Mouse (Mus musculus) CD8-positive naive resting alpha-beta T cell, adult 2 months (primary cell): ENCODE data around the gene Atp13a1.

ENCODE experiments used
- DNase-seq, 2 experiments: peaks; one replicate each; pipeline ENCODE4 v3.0.0; 2022; ENCODE audit warnings: low read depth in 2 of 2, low spot score in 2 of 2

Gene Atp13a1

GRCm38 (mm10) chr8:69790773-69791367 lies at the start of gene Atp13a1, which contains the start of gene Zfp866:
TSS of gene Atp13a1 (plus strand) at chr8:69791163.
TSS of gene Zfp866 (minus strand) at chr8:69791178.
- peak; percentile 87 to 88 for DNase-seq

GRCm38 (mm10) chr8:69741231-69741630 lies 49.7 kb upstream of the Atp13a1 start:
- no peak for DNase-seq

- peak; percentile 94 to 98 for DNase-seq
These were observed 41.2 kb upstream of the Atp13a1 start, which contains the start of gene Zfp963 for GRCm38 (mm10) chr8:69749544-69750454. TSS of gene Zfp963 (minus strand) at chr8:69749970.

- no peak for DNase-seq
These were observed 38.5 kb upstream of the Atp13a1 start for GRCm38 (mm10) chr8:69752437-69752836.

GRCm38 (mm10) chr8:69758316-69758715 lies 32.6 kb upstream of the Atp13a1 start:
- DNase-seq = no peak

GRCm38 (mm10) chr8:69761814-69762445 lies 29.0 kb upstream of the Atp13a1 start:
- DNase-seq = no peak

GRCm38 (mm10) chr8:69771221-69771620 lies 19.7 kb upstream of the Atp13a1 start:
- no peak for DNase-seq

- DNase-seq = no peak
These were observed 18.9 kb upstream of the Atp13a1 start for GRCm38 (mm10) chr8:69772106-69772505.

GRCm38 (mm10) chr8:69774503-69775148 lies 16.3 kb upstream of the Atp13a1 start, which contains the start of gene Gm20422:
TSS of gene Gm20422 (minus strand) at chr8:69774886.
- DNase-seq = peak; percentile 76 to 86

GRCm38 (mm10) chr8:69775149-69775534 lies 15.8 kb upstream of the Atp13a1 start:
- DNase-seq = no peak

- no peak for DNase-seq
These were observed 13.9 kb upstream of the Atp13a1 start for GRCm38 (mm10) chr8:69777111-69777510.

GRCm38 (mm10) chr8:69789105-69789504 lies 1.9 kb upstream of the Atp13a1 start:
- no peak for DNase-seq

GRCm38 (mm10) chr8:69789731-69790130 lies 1.2 kb upstream of the Atp13a1 start:
- no peak for DNase-seq

- no peak for DNase-seq
These were observed 599 bp upstream of the Atp13a1 start for GRCm38 (mm10) chr8:69790364-69790763.

- peak; percentile 20 to 22 for DNase-seq
These were observed 579 bp downstream of the Atp13a1 start for GRCm38 (mm10) chr8:69791415-69792068.

GRCm38 (mm10) chr8:69793666-69794065 lies 2.7 kb downstream of the Atp13a1 start:
- no peak for DNase-seq

- DNase-seq = no peak
These were observed 3.1 kb downstream of the Atp13a1 start for GRCm38 (mm10) chr8:69794096-69794495.

GRCm38 (mm10) chr8:69794901-69795300 lies 3.9 kb downstream of the Atp13a1 start:
- no peak for DNase-seq

GRCm38 (mm10) chr8:69796721-69797345 lies 5.9 kb downstream of the Atp13a1 start:
- DNase-seq = no peak

- DNase-seq = no peak
These were observed 6.7 kb downstream of the Atp13a1 start for GRCm38 (mm10) chr8:69797661-69798060.
